Mouse (Mus musculus): ENCODE measurements at regions not wholly inside any gene's neighbourhood (a gene's known extent, or its start where the extent isn't known, plus 50 kb on each side); places are given as distances from the start of the nearest gene placed in this dataset.

DNA sequence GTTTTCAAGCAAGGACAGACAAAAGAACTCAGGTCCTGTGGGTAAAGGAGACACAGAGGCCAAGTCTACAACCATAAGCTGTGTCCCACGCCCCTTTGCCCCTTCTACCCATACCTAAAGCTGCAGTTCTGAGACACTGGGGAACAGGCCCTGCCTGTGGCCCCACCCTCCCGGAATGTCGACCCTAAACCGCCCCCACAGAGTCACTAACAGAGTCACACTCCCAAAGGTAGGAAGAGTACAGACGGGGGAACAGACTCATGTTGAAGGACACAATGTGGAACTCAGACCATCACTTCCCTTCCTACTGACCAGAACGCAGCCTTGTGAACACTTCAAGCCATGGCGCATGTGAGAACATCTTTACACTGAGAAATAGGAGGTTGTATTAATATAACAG, 231.9 kb downstream of the Prex1 start:
- no peak for TF ChIP-seq EP300 (IDR thresholded peaks at IDR 0.05; ENCODE audit: low read depth)
- no peak for TF ChIP-seq CTCF (IDR thresholded peaks at IDR 0.05; ENCODE audit: low read depth)

All from liver, postnatal 0 days (tissue).